Mouse (Mus musculus): ENCODE data around the gene 1700025G04Rik. TPM values are rescaled to one million over a fixed set of nuclear protein-coding genes. Genes with fewer than 3 reads are reported as not detected.
A peak's percentile ranks its signal among the peaks of the same experiment; 100 is the strongest.

The 1700025G04Rik gene
- total and polyA plus RNA-seq, 3 experiments = 1.5 to 19.5 (median 12.8) TPM

GRCm38 (mm10) chr1:151851051-151851848 lies 238.7 kb downstream of the 1700025G04Rik start:
- H3K9ac ChIP-seq (ENCODE audit: insufficient read depth, low read depth) = no peak overlapping the region
- no peaks in the 10 kb centered on the region for H3K79me2 ChIP-seq (replicated peaks; ENCODE audit: control insufficient read depth, extremely low read depth, insufficient read depth, poor library complexity, severe bottlenecking)
- TF ChIP-seq MAZ (IDR thresholded peaks at IDR 0.05; ENCODE audit: low read depth, low read length) = no peak
- TF ChIP-seq RAD21 (IDR thresholded peaks at IDR 0.05; ENCODE audit: low read depth, low read length) = peak; percentile 22
- TF ChIP-seq SMC3 (IDR thresholded peaks at IDR 0.05; ENCODE audit: low read depth, low read length) = peak; percentile 27
- peak in 1 of 2 experiments; percentile 27; a peak in 2 of 4 replicates for TF ChIP-seq CTCF (conservative IDR thresholded peaks at IDR 0.05 in 1 of 2, IDR thresholded peaks at IDR 0.05 in 1 of 2; ENCODE audit: low read depth in 2 of 2, low read length in 2 of 2)
- no peak for TF ChIP-seq MAX (IDR thresholded peaks at IDR 0.05; ENCODE audit: low read length)
- TF ChIP-seq KAT2A (IDR thresholded peaks at IDR 0.05; ENCODE audit: insufficient replicate concordance, low read length) = no peak
- TF ChIP-seq MEF2A (IDR thresholded peaks at IDR 0.05; ENCODE audit: borderline replicate concordance, low read depth, low read length) = no peak
- TF ChIP-seq MYC (IDR thresholded peaks at IDR 0.05; ENCODE audit: low read depth, low read length) = no peak
- TF ChIP-seq POLR2AphosphoS2 (IDR thresholded peaks at IDR 0.05; ENCODE audit: low read depth, low read length) = no peak
- no peak overlapping the region for H3K4me3 ChIP-seq (replicated peaks in 1 of 3; ENCODE audit: low read depth in 2 of 3, low read length in 2 of 3, poor library complexity in 1 of 3)
- dilution Hi-C loops (cut with MboI; ENCODE audit: extremely low pct_ligation_motif_present, extremely low pct_unique_long_range_greater_than_20kb, low sequenced_read_pairs) (no loop called here), in situ Hi-C loops (cut with MboI; ENCODE audit: low pct_ligation_motif_present, low pct_unique_long_range_greater_than_20kb, low sequenced_read_pairs) (no loop called here)
- no peak overlapping the region for H3K27ac ChIP-seq (ENCODE audit: insufficient read depth, low read depth)
- no peak overlapping the region for H3K4me2 ChIP-seq (ENCODE audit: insufficient read depth, low read depth, poor library complexity, severe bottlenecking)
- DNase-seq (ENCODE audit: extremely low read depth) = peak; percentile 4
- H3K9me3 ChIP-seq (replicated peaks; ENCODE audit: low read length) = no peaks in the 10 kb centered on the region
- no peaks in the 10 kb centered on the region for H3K27me3 ChIP-seq (replicated peaks)
- H3K36me3 ChIP-seq (replicated peaks in 1 of 2; ENCODE audit: control insufficient read depth in 1 of 2, insufficient read depth in 1 of 2, low read length in 1 of 2) = no peaks in the 10 kb centered on the region
- no peaks in the 10 kb centered on the region for H3K4me1 ChIP-seq (ENCODE audit: control insufficient read depth in 1 of 2, insufficient read depth in 2 of 2)

- Histone ChIP-seq H3K9me3 (replicated peaks; ENCODE audit: low read length) (no peaks in the 10 kb centered on the region), H3K9ac (ENCODE audit: insufficient read depth, low read depth) (no peak overlapping the region), H3K4me3 (replicated peaks in 1 of 3; ENCODE audit: low read depth in 2 of 3, low read length in 2 of 3, poor library complexity in 1 of 3) (no peak overlapping the region), H3K27me3 (replicated peaks) (no peaks in the 10 kb centered on the region), H3K27ac (ENCODE audit: insufficient read depth, low read depth) (no peak overlapping the region), H3K4me2 (ENCODE audit: insufficient read depth, low read depth, poor library complexity, severe bottlenecking) (no peak overlapping the region), H3K4me1 (ENCODE audit: control insufficient read depth in 1 of 2, insufficient read depth in 2 of 2) (no peaks in the 10 kb centered on the region), H3K36me3 (replicated peaks in 1 of 2; ENCODE audit: control insufficient read depth in 1 of 2, insufficient read depth in 1 of 2, low read length in 1 of 2) (no peaks in the 10 kb centered on the region), H3K79me2 (replicated peaks; ENCODE audit: control insufficient read depth, extremely low read depth, insufficient read depth, poor library complexity, severe bottlenecking) (no peaks in the 10 kb centered on the region)
- in situ Hi-C loops (cut with MboI; ENCODE audit: low pct_ligation_motif_present, low pct_unique_long_range_greater_than_20kb, low sequenced_read_pairs) = no loop called here
- TF ChIP-seq MAX (IDR thresholded peaks at IDR 0.05; ENCODE audit: low read length) = no peak
- no peak for TF ChIP-seq ZMIZ1 (IDR thresholded peaks at IDR 0.05; ENCODE audit: low read depth, low read length)
- TF ChIP-seq EP300 (IDR thresholded peaks at IDR 0.05; ENCODE audit: low read length) = no peak
- no peak for TF ChIP-seq ZKSCAN1 (IDR thresholded peaks at IDR 0.05; ENCODE audit: borderline replicate concordance, low read depth, low read length)
- no peak for TF ChIP-seq RCOR1 (conservative IDR thresholded peaks at IDR 0.05; ENCODE audit: low read depth, low read length)
- no peak for TF ChIP-seq JUND (conservative IDR thresholded peaks at IDR 0.05; ENCODE audit: low read depth, low read length)
- no peak for TF ChIP-seq MYC (IDR thresholded peaks at IDR 0.05; ENCODE audit: low read depth, low read length)
- no peak for TF ChIP-seq IRF4 (IDR thresholded peaks at IDR 0.05; ENCODE audit: low read depth, low read length)
- dilution Hi-C loops (cut with MboI; ENCODE audit: extremely low pct_ligation_motif_present, extremely low pct_unique_long_range_greater_than_20kb, low sequenced_read_pairs) = no loop called here
- no peak for DNase-seq (ENCODE audit: extremely low read depth)
These were observed 239.8 kb downstream of the 1700025G04Rik start for GRCm38 (mm10) chr1:151849993-151850608.
